Mouse (Mus musculus) bone marrow, adult 2 months (tissue): ENCODE results near the gene Cybrd1. TPM values are rescaled to one million over a fixed set of nuclear protein-coding genes. Genes with fewer than 3 reads are reported as not detected.

Experiments
- H3K27ac ChIP-seq: fragments of 200-500 bp; 2 replicates; pipeline ENCODE4 v1.5.1; 2012; ENCODE audit warnings: low read depth, mild to moderate bottlenecking, control low read depth, inconsistent platforms, low read length; ENCODE audit not compliant: control insufficient read depth, poor library complexity, insufficient read depth
- H3K4me1 ChIP-seq: fragments of 200-500 bp; 2 replicates; pipeline ENCODE4 v1.6.1; 2011; ENCODE audit warnings: low read length; ENCODE audit not compliant: control insufficient read depth, insufficient read depth
- H3K4me3 ChIP-seq: fragments of 200-500 bp; replicated peaks from 2 replicates; pipeline ENCODE3; 2011; ENCODE audit warnings: mild to moderate bottlenecking, low read depth, low read length, control low read depth; ENCODE audit not compliant: control insufficient read depth
- CTCF ChIP-seq: fragments of 200-500 bp; IDR thresholded peaks from 2 replicates; pipeline ENCODE4 v1.5.1; 2011; ENCODE audit warnings: low read length, control low read depth; ENCODE audit not compliant: control insufficient read depth, insufficient read depth
- POLR2A ChIP-seq: fragments of 200-500 bp; IDR thresholded peaks from 2 replicates; pipeline ENCODE4 v1.6.1; 2011; ENCODE audit warnings: low read depth, mild to moderate bottlenecking, control low read depth, low read length, borderline replicate concordance; ENCODE audit not compliant: control insufficient read depth
- WGBS: fragments of 180-500 bp; shearing (Covaris S2); methylation state at CpG from one replicate; pipeline ENCODE4 v1.1.7; 2018; 5-methylcytosine and 5-hydroxymethylcytosine counted together
- polyA plus RNA-seq: library from polyadenylated mRNA; stranded (reverse); fragments of >200 nt; gene quantifications from 2 replicates; pipeline ENCODE4 v1.2.4, GENCODE M21; 2011; ENCODE audit warnings: low replicate concordance; ENCODE audit not compliant: missing spikeins, insufficient read depth, insufficient read length

Gene Cybrd1
- polyA plus RNA-seq, 1 experiment, result not detected

GRCm38 (mm10) chr2:71096170-71096569 lies 21.6 kb upstream of the Cybrd1 start:
- TF ChIP-seq POLR2A (no peak), CTCF (no peak)
- Histone ChIP-seq H3K4me3 (no peak overlapping the region), H3K27ac (no peak overlapping the region), H3K4me1 (no peaks in the 10 kb centered on the region)
- WGBS, result 60% methylated on average over 7 of the region's 7 CpGs

- TF ChIP-seq POLR2A (no peak), CTCF (no peak)
- WGBS, result 36% methylated on average over 10 of the region's 10 CpGs
- Histone ChIP-seq H3K27ac (no peak overlapping the region), H3K4me3 (no peak overlapping the region), H3K4me1 (peaks cover 1% of the 10 kb centered on the region; the same call in 1 of the 2 replicates)
These were observed 15.0 kb upstream of the Cybrd1 start for GRCm38 (mm10) chr2:71102621-71103291.

GRCm38 (mm10) chr2:71103292-71103680 lies 14.4 kb upstream of the Cybrd1 start:
- Histone ChIP-seq H3K4me3 (no peak overlapping the region), H3K27ac (no peak overlapping the region), H3K4me1 (peaks cover 1% of the 10 kb centered on the region; the same call in 1 of the 2 replicates)
- TF ChIP-seq POLR2A (no peak), CTCF (no peak)
- WGBS, result 7% methylated on average over 4 of the region's 4 CpGs

GRCm38 (mm10) chr2:71104696-71105095 lies 13.0 kb upstream of the Cybrd1 start:
- peaks cover 1% of the 10 kb centered on the region; the same call in 1 of the 2 replicates for H3K4me1 ChIP-seq
- no peak overlapping the region for H3K27ac ChIP-seq
- H3K4me3 ChIP-seq, result no peak overlapping the region
- TF ChIP-seq CTCF (no peak), POLR2A (no peak)
- 55% methylated on average over 3 of the region's 3 CpGs for WGBS

GRCm38 (mm10) chr2:71105469-71106215 lies 12.1 kb upstream of the Cybrd1 start:
- no peak overlapping the region for H3K27ac ChIP-seq
- H3K4me3 ChIP-seq, result no peak overlapping the region
- TF ChIP-seq POLR2A (no peak), CTCF (no peak)
- H3K4me1 ChIP-seq, result peaks cover 1% of the 10 kb centered on the region; the same call in 1 of the 2 replicates
- 60% methylated on average over 14 of the region's 14 CpGs for WGBS

- peaks cover 1% of the 10 kb centered on the region; the same call in 1 of the 2 replicates for H3K4me1 ChIP-seq
- no peak overlapping the region for H3K27ac ChIP-seq
- no peak overlapping the region for H3K4me3 ChIP-seq
- TF ChIP-seq POLR2A, result no peak
- no peak for TF ChIP-seq CTCF
- WGBS, result 68% methylated on average over 2 of the region's 2 CpGs
These were observed 10.5 kb upstream of the Cybrd1 start for GRCm38 (mm10) chr2:71107225-71107624.

GRCm38 (mm10) chr2:71108541-71108940 lies 9.2 kb upstream of the Cybrd1 start:
- WGBS, result 81% methylated on average over 3 of the region's 3 CpGs
- Histone ChIP-seq H3K4me3 (no peak overlapping the region), H3K4me1 (no peaks in the 10 kb centered on the region), H3K27ac (no peak overlapping the region)
- TF ChIP-seq POLR2A (no peak), CTCF (no peak)

DNA sequence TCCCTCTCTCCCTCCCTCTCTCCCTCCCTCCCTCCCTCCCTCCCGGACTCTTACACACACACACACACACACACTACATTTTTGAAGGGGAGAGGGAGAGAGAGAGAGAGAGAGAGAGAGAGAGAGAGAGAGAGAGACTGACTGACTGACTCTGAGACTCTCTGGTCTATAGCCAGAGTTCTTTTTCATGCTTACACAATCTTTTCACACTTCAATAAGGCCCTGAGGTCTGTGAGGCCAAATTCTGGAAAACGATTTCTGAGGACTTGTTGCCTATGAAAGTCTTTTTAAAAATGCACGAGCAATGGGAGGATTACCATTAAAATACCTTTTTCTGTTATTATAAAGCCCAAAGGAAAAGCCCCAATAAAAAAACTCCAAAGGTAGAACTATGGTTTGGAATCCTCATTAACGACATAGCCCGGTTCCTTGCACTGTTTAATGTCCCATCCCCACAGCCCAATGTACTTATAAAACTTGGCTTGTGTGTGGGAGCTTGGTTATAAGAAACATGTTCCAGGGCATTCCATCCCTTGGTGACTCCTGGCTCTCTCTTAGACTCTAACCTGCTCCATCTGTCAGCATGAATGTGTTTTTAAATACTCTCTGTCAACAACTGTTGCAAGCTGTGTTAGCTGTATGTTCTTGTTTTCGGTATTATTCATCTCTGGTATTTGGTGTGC lies 4.1 kb upstream of the Cybrd1 start:
- H3K4me1 ChIP-seq, result no peaks in the 10 kb centered on the region
- no peak for TF ChIP-seq CTCF
- no peak for TF ChIP-seq POLR2A
- H3K4me3 ChIP-seq, result no peak overlapping the region
- 81% methylated on average over 5 of the region's 6 CpGs for WGBS
- no peak overlapping the region for H3K27ac ChIP-seq
